Mouse (Mus musculus) ZHBTc4 (cell line): ENCODE results near the gene Morn5.

ENCODE experiments used
- DNase-seq: peaks from one replicate; pipeline ENCODE4 v3.0.0-alpha.2; 2011; ENCODE audit warnings: low read depth, low spot score

Morn5 gene

DNA sequence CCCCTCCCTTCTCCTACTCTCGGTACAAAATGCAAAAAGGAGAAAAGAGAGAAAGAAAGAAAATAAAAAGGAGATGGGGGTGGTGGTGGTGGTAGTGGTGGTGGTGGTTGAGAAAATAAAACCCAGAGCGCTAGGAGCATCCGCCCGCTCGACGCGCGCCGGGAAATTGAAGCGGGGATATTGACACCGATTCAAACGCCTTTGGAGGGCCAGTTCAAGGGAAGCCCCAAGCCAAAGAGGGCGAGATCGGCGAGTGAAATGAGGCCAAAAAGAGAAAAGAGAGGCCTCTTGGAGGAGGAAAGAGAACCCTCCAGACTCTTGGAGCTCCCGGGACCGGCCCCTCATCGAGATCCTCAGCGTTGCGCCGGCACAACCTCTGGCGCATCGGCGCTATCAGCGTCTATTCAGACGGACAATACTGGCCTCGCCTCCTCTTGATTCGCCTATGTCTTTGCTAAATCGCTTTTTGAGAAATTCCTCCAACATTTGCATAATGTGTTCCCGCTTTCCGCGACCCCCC is 55.2 kb downstream of the Morn5 start:
- DNase-seq, result no peak

DNA sequence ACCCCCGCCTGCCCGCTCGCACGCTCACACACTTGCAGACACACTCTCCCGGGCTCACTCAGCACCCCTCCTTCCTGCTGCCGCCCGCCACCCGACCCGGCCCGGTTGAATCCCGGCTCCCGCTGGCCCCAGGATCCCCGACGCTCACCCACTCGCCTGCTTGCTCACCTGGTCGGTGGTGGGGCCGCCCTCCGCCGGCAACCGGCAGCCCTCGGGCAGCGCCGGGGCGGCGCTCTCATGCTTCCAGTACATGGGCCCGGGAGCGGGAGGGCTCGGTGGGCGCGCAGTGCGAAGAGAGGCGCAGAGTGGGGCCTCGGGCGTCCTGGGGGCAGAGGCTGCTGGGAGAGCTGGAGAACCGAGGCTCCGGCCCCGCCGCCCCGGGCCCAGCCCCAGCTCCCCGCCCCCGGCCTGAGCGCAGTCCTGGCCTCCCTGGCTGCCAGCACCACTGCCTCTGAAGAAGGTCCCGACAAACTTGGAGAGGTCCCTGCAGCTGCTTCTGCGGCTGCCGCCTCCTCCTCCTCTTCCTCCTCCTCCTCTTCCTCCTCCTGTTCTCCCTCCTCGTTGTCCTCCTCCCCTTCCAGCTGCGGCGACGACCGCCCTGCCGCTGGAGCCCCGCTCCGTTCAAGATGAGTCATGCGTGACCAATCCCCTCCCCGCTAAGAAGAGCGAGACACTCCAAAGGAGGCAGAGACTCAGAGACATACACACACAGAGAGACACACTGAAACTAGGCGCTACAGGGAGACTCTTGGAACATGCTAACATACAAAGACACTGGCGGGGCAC is 55.9 kb downstream of the Morn5 start, which contains the start of gene Lhx6:
Gene Lhx6 (minus strand): TSS at position 453 of the 786 bp plus-strand sequence.
- peak; percentile 55 for DNase-seq

DNA sequence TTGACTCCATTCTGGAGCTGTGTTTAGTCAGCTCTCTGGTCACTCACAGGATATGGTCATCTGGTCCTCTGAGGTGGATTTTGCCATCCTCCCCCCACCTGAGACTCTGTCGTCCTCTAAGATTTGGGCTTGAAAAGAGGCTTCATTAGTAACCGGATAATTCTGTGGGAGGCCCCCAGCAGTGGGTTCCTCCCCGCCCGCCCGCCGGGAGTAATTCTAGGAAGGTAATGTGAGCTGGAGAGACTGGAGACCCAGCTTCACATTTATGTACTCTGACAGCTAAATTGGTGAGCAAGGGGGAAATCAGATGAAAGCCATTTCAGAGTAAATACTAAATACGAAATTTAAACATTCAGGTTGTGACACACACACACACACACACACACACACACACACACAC is 59.4 kb downstream of the Morn5 start:
- no peak for DNase-seq

DNA sequence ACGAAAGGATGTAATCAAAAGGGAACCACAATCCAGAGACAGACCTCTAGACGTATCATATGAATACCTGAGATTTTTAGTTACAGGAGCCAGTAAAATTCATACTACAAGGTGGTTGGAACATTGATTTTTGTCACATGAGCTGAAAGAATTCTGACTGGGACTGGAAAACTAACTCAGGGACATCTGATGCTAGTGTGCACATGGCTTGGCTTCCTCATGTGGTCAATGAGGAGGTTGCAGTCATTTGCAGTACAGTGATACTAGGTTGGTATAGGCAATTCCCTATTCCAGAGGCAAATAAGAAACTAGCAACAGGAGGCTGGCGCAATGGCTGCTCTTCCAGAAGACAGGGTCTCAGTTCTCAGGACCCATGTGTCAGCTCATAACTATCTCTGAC is 63.4 kb downstream of the Morn5 start:
- no peak for DNase-seq

DNA sequence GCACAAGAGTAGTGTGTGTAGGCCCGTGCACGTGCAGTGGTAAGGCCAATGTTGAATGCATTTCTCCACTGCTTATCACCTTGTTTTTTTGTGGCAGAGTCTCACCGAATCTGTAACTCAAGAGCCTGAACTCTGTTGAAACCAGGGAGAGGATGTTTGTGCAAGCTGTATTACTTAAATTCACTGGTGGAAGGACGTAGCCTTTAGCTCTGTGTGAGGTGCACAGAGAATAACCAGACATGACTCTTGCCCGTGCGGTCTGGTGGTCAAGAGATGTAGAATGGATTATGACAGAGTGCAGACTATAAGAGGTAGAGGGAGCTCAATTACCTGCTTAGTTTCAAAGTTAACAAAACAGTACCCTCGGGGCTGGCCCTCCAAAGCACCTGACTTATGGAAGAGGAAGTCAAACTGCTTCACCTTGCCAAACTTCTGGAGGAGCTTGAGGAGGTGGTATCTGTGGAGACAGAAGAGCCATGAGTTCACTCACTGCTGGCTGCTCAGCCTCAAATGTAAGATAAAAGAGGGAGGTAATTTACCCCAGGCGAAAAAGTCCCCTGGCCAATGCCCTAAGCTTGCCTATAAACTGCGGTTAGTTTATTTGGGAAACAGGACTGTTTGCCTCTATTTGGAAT is 77.7 kb downstream of the Morn5 start:
- DNase-seq, result no peak

DNA sequence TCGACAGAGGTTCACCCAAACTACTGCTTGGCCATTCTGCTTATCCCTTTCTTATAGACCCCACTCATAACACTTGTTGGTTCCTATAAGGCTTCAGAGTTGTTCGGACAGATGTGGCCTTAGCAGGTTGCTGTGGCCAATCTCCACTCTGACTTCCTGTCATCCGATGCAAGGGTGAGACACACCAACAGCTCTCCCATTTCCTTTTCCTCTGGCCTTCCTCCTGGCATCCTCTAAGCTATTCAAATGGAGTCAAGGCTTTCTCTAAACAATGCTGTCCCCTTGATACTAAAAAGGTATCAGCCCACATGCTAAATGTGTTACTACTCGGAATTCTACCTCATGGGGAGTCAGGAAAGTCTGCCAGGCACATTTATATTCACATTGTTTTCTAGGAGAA is 78.7 kb downstream of the Morn5 start:
- DNase-seq, result no peak

DNA sequence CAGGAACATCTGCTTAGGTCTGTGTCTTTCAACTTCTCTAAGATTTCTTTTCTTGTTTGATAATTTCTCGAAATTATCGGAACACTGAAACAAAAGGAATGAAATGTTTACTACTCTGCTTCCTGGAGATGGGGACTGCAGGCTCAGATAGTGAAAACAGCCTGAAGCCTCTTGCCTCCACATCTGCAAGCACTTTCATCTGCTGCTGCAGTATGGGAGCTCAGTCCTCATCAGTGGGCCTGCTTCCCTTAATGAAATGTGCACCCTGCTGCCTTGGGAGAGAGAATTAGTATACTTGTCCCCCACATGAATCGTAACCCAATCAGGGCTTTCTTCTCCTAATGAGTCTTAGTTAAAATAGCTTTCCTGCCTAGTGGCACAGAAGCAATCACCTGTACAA is 79.8 kb downstream of the Morn5 start:
- no peak for DNase-seq
